Mouse (Mus musculus): ENCODE results near the gene Spns3.

Spns3 gene

DNA sequence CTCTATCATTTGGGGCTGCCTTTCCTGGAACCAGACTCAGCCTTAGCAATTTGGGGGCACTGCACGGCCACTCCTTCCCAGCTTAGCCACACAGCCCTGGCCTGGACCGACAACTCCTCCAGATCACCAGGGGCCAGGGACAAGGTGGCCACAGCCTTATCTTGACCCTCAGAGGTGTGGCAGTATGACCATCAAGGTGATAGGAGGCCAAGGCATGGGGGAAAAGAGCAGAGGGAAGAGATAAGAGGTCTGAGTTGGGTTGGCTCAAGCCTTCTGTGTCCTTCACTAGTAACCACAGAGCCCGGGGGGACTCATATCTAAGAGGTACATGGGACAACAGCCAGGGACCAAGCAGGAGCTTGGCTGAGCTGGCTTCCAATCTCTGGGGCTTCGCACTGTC lies 68.4 kb downstream of the Spns3 start:
- peak; percentile 45 for DNase-seq (ENCODE audit: low spot score)

DNA sequence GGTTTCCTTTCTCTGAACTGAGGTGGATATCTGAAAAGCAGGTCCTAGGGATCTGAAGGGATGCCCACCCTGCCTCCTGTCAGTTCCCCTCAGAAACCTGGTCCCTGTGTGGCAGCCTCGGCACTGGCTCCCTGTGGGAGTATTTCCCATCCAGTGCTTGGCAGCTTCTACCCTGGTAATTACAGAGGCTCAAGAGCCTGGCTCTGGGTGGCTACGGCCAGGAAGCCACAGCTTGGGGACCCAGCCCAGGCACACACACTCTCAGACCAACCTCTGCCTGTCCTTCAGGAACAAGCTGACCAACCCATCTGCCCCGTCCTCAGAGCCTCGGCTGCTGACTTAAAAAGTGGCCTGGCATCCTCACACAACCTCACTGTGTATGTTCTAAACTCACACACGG lies 69.0 kb downstream of the Spns3 start:
- no peak for DNase-seq (ENCODE audit: low spot score)

DNA sequence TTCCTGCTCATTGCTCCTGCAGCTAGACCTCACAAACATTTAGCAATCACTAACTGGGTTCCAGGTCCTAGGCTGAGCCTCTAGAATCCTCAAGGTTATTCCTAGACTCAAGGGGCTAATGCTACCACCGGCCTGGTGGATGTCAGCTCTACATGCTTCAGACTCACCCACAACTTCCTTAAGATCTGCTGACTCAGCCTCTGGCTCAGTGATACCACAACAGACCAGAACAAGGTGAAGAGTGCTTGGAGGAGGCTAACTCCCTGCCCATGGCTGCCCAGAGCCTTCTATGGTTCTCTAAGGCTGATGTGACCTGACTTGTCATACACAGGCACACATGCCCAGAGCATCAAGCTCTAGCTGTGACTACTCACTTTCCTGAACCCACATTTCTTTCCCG lies 70.8 kb downstream of the Spns3 start:
- no peak for DNase-seq (ENCODE audit: low spot score)

DNA sequence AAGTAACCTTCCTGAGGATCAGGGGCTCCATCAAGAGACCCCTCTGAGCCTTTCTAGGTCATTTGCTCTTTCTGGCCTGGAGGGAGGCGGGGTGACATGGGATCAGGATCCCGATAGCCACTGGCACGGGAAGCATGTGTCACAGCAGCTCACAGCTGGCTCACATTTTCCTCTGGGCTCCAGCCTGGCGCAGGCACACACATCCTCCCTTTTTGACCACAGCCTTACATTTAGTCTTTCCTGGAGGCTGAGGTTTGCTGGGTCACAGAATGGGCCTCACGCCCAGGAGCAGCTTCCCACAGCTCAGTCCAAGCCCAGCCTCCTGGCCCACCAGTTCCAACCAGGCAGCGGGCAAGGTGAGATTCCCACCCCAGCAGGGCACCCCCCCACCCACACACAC lies 72.1 kb downstream of the Spns3 start:
- DNase-seq (ENCODE audit: low spot score): no peak

DNA sequence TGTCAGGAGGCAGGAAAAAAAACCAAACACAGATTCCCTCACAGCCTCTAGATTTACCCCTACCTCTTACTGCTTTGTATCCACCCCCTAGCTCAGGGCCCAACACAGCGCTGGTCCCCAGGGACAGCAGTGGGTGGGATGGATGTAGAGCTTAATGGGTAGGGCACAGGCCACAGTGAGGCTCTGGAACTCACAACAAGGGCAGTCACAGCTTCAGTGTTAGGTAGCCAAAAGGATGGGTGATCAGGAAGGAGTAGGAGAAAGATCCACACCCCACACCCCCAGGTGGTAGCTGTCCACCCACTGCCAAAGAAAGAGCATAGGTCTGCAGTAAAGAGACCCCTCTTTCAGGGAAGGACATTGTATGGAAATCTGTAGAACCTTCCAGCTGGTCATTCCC lies 72.7 kb downstream of the Spns3 start:
- DNase-seq (ENCODE audit: low spot score): no peak

DNA sequence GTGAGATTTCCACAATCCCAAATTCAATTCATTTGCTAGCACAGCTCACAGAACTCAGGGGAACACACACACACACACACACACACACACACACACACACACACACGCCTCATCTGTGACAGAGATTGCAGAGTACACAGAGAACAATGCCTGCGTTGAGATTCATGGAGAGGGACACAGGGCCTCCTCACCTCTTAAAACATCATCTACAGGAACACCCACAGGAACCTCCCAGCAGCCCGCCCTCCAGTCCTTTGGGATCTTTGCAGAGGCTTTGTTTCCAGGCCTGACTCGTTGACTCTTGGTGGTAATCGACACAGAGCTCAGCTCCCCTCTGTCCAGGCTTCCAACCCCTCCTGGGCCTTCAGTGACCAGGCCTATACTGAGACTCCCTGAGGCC lies 73.1 kb downstream of the Spns3 start:
- no peak for DNase-seq (ENCODE audit: low spot score)

DNA sequence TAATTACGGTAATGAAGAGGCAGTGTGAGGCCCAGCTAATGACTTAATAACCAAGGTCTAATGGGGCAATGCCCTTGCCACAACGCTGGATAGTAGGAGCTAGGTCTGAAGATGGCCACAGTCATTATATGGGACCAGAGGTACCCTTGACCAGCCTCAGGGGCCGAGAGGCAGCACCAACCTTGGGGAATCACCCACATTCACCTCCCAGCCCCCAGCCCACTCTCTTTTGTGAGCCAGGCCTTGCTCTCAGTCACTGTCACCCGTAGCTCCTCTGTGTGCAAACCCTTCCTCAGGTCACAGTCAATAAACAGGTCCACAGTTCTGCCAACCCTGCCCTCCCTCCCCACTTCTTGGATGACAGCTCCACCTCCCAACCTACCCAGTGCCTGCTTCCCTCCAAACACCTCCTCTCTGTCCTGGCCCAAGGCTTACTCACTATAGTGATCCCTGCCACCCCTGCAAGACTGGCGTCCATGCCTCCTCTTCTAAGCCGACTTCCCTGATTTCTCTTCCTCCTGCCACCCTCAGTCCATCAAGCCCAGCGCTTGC lies 74.2 kb downstream of the Spns3 start:
- no peak for DNase-seq (ENCODE audit: low spot score)

DNA sequence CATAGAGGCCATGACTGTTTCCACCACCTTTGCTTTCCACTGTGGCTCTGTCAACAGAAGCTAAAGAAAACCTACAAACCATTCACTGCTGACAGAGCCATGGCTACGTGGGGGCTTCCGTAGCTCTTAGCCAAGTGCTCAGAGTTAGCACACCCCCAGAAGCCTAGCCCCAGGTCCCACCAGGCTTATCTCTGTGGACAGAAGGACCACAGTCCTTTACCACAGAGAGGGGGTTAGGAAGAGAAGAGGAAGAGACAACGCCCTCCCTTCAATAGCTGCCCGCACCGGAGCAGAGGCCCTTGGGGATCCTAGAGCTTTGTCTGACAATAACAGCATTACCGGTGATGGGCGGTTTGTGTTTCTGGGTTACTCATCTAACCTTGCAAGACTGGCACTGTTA lies 74.9 kb downstream of the Spns3 start:
- DNase-seq (ENCODE audit: low spot score): no peak

DNA sequence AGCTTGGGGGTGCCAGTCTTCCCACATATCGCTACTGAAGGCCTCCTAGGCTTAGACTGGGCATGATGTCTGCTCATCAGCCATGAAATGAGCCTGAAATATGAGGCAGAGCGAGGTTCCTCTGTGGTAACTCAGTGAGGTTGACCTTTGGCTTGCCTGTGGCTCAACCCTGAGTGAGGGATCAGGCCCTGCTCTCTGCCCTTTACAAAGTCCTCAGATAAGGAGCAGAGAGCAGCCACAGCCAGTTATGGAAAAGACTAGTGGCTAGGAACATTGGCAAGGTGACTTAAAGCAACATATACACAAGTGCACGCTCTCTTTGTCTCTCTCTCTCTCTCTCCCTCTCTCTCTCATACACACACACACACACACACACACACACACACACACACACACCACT lies 75.4 kb downstream of the Spns3 start:
- DNase-seq (ENCODE audit: low spot score): no peak

DNA sequence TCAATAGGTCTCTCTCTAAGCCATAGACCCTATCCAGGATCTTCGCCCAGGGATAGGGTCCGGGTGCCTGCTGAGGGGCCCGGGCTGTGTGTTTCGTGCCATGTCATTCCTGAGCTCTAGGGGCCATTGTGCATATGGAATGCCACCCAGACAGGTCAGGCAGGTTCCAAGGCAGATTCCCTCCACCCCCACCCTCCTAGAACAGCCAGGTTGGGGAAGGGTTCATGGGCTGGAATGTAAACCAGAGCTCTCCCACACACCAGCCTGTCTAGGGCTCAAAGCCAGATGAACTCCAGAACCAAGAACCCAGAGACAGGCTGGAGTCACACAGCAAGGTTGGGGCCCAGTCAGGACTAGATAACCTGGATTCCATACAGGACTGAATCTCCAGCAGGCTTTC lies 76.8 kb downstream of the Spns3 start:
- no peak for DNase-seq (ENCODE audit: low spot score)

DNA sequence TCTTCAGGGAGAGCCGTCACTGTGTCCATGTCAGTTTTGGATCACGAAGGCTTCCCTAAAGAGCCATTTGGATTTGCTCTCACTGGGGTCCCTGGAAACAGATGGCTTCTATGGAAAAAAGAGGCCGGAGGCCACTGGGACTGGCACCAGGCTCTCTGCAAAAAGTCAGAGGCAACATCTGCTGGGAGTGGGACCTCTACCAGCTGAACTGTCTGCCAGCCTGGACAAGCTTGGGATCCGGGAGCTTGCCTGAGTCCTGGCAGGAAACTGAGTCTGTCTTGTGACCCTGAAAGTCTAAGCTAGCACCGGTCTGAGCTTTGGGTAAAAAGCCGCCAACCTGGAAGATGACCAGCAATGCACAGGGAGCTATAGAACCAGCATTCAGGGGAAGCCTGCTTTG lies 78.9 kb downstream of the Spns3 start:
- no peak for DNase-seq (ENCODE audit: low spot score)

DNA sequence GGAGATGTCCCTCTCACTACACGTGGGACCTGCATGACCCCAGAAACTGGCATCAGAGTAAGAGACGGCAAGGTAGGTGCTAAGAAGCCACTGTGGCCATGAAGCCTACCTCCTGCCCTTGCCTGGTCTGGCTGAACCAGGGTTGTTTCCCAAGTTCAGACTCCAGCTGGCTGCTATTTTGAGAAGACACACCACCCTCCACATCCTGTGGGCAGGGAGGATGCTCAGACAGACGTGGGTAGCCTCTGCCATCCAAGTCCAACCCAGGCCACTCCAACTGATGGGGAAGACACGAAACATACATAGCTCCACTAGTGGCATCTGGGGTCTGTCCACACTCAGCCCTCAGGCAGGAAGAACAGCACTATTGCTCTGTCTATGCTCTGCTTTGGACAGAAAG lies 80.3 kb downstream of the Spns3 start:
- no peak for DNase-seq (ENCODE audit: low spot score)

DNA sequence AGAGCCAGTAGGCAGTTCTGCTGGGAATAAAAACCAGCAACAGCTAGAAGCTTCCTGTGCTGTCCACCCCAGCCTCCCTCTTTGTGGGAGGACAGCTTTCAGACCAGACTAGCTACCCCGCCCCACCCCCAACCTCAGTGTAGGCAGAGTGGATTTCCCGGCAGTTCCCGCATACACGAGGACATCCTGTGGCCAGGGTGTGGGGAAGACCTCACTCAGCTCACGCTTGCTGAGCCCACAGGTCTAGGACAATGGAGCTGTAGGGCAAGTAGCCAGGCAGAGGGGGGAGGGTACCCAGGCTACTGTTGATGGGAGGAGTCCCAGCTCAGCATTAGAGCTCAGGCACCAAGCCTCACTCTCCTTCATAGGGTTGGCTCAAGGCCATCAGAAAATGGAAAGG lies 81.1 kb downstream of the Spns3 start:
- DNase-seq (ENCODE audit: low spot score): peak; percentile 68

DNA sequence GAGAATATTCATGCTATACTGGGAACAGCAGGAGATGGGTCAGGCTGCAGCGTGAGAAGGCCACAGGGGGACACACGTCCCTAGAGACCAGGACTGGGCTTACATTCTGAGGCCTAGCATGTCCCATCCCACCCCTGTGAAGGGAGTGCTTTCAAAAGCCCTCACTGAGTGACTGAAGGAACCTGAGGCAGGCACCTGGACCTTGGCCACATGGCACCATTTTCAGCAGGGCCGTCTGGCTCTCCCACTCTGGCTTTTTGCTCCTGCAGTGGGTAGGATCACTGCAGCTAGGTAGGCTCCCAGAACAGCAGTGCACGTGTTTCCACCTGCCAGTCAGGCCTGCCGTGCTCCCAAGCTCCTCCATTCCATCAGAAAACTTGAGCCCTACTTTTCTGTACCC lies 81.8 kb downstream of the Spns3 start:
- no peak for DNase-seq (ENCODE audit: low spot score)

DNA sequence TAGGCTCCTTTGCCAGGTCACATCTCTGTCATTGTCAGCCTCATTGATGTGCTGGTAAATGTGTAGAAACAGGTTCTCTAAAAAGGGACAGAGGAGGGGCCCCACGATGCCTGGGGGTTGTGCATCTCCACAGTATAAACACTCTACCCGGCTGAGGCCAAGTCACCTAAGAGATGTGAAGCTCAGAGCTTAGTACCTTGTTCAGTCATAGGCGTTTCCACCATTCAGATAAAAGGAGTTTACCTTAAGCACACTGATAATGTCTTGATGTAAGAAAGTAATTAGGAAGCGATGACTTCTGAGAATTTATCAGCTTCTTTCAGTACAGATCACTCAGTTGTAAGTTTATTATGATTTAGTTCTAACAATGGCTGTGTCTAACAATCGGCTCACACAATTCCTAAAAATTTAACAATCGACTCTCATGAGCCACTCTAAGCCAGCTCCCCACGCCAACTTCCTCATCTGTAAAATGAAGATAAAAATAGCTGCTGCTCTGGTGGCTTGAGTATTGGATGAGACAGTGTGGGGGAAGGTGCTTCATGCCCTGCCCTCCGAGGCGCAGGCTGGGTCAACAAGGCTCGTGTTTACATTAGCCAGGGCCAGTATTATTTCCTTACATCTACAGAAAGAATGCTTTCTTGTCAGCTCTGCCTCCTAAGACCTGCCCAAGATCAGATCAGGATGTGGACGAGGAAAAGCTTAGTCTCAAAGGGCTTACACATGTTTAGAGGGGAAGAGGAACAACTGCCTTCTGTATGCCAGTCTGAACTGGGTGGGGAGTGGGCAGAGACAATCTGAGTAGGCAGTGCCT lies 83.4 kb downstream of the Spns3 start:
- DNase-seq (ENCODE audit: low spot score): no peak

DNA sequence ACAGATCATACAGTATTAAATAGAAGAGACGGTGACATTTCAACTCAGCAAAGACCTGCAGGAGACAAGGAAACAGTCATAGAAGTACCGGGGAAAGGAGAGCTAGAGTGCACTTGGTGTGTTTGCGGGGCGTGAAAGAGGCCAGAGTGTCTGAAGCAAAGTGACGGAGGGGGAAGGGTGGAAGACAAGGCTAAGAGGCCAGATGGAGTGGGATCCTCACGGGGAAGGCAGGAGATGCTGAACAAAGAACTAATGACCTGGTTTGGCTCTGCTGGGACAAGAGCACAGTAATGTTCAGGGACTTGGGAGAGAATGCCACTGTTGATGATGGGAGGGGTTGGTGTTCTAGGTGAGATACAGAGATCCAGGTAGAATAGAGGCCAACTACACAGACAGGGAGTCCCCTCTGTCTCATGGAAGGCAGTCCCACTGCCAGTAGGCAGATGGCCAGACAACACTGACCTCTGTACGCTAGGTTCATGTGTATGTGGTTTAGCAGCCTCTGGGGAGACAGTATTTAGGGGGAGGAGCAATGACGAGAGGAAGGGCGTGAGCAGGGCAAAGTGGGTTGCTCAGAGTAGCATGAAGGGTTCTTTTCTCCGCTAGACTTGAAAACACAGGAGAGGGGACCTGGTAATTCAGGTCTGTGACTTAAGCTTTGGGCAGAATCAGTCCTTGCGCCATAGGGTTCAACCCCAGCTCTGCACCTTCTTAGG lies 84.2 kb downstream of the Spns3 start:
- no peak for DNase-seq (ENCODE audit: low spot score)

DNA sequence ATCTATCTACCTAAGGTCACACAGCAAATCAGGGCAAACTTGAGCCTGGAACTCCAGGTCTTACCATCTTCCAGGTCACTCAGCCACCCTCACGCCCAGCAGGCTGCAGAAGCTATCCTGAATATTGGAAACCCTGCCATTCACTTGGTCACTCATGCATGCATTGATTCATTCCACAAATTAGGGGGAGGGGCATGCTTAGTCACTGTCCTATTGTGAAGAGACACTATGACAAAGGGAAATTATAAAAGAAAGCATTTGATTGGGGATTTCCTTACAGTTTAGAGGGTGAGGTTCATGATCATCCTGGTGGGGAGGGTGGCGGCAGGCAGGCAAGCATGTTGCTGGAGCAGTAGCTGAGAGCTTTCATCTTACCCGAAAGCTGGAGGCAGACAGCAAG lies 85.5 kb downstream of the Spns3 start:
- no peak for DNase-seq (ENCODE audit: low spot score)

DNA sequence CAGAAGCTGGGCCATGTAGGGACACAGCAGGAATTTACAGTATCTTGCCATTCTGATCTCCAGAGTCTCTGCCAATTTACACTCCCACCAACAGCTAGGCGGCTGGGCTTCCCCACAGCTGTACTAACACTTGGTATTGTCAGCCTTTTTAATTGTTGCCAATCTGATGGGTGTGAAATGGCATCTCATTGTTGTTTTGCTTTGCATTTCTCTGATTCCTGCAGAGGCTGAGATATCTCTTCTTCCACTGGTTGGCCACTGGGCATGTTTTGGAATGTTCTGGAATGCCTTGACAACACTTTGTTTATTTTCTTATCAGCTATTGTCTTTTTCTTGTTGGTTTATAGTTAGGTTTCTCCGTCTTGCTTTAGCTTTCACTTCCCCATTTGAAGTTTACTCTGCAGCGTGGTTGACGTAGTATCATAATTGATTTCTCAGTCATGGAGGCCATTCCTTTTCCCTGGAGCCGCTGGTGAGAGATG lies 88.8 kb downstream of the Spns3 start:
- DNase-seq (ENCODE audit: low spot score): no peak

DNA sequence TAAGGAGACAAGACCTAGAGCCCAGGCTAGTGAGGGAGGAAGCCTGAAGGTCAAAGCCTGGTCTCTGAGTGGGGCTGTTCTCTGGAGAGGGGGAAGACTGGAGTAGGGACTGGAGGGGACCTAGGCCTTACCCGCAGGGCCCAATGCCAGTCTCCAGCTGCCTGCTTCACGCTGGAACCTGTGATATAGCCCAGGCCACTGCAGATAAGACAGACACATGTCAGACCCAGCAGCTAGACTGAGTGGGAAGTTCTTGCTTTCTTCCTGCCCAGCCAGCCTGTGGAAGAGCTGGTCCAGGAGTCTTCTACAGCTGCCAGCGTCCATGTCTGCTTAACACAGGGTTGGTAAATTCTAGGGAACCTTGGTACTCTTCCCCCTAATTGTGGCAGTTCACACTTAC lies 91.8 kb downstream of the Spns3 start:
- DNase-seq (ENCODE audit: low spot score): no peak

DNA sequence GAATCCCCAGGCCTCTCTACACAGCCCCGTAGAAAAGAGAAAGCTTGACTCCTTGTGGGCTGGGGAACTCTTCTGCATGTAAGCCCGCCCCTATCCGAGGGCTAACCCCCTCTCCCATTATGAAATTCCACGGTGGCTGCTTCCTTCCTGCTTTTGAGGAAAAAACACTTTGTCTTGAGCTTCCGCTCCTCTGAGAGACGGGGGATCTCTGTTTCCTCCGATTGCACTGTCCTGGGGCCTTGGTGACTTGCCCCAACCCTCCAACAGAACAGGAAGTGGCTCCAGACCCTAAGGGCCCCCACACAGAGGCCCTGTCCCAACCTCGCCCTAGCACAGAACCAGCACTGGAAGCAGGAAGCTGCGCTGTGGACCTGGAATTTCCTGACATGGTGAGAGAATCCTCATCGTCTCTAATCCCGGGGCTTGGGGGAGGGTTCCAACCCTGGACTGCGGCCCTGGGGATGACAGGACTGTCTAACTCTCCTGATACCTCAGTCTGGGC lies 92.3 kb downstream of the Spns3 start:
- no peak for DNase-seq (ENCODE audit: low spot score)

DNA sequence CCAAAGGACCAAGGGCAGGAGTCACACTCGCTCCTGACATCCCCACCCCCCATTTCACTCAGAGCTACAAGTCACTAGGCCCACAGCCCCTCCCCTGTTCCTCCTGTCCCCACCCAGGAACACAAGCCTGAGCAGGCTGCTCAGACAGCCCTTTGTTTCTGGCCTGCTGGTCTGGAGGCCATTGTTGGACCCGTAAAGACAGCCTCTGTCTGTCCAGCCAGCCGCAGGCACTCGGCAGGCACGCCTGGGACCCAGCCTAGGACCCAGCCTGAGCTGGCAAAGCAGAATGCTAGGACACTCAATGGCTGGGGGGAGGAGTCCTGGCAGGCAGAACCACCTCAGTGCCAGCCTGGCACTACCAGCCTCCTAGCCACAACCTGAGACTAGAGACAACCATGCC lies 94.6 kb downstream of the Spns3 start:
- DNase-seq (ENCODE audit: low spot score): no peak

DNA sequence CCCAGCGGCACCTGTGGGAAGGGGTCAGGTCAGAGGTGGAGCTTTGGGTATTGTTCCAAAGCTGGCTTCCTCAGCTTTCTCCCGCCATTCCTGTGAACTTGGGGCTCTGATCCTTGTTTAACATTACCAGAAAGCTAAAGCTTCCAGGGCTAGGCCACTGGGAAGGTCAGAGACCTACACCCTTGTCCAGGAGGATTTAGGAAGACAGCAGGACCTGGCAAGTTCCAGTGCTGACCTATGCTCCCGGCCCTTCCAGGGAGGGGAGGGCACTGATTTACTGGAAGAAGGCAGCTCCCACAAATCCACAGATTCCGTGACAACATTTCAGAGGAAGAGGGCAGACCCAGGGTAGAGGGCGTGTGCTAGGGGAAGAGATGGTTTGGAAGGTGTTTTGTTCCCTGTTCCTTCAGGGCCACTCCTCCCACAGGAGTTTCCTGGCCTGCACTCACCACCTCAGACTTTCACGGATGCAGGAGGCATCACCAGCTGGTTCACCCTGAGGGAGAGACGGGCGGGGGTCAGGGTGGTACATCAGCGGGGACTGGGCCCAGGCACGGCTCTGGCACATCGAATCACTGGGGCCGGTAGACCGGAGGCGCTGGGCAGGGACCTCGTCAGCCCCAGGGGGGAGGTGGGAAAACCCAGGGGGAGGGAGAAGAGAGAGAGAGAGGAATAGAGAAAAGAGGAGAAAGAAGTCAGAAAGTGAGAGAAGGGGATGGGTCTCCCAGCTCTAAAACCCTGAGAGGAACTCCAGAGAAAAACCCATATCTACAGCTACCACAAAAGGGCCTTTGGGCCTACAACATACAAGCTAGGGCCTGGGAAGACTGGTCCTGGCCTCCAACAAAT lies 97.0 kb downstream of the Spns3 start:
- DNase-seq (ENCODE audit: low spot score): no peak
